Mouse (Mus musculus) kidney, embryonic 15.5 days (tissue): Measurements from ENCODE around the gene Amy2a2. TPM values are rescaled to one million over a fixed set of nuclear protein-coding genes. Genes with fewer than 3 reads are reported as not detected.
"Not testable (repeated sequence)": the region's sequence is repeated elsewhere in the genome, so short reads cannot be mapped to it uniquely, and the experiment has no call there.

Source experiments
- ATAC-seq: fragments of 200-750 bp; cut with Nextera tagmentation; replicated peaks from 2 replicates; pipeline ENCODE4 v1.8.0; 2017; ENCODE audit warnings: moderate TSS enrichment; ENCODE audit not compliant: low FRiP score
- H3K27ac ChIP-seq: fragments of 300-500 bp; sonication (generic); 2 replicates; pipeline ENCODE4 v1.5.1; 2015; ENCODE audit warnings: mild to moderate bottlenecking, inconsistent platforms
- H3K27me3 ChIP-seq: fragments of 300-500 bp; sonication (generic); 2 replicates; pipeline ENCODE4 v1.6.1; 2015; ENCODE audit warnings: inconsistent platforms
- H3K36me3 ChIP-seq: fragments of 300-500 bp; sonication (generic); 2 replicates; pipeline ENCODE4 v1.6.1; 2015; ENCODE audit warnings: inconsistent platforms
- H3K4me1 ChIP-seq: fragments of 300-500 bp; sonication (generic); 2 replicates; pipeline ENCODE4 v1.6.1; 2015; ENCODE audit warnings: inconsistent platforms
- H3K4me2 ChIP-seq: fragments of 300-500 bp; sonication (generic); 2 replicates; pipeline ENCODE4 v1.6.1; 2015; ENCODE audit warnings: moderate library complexity, mild to moderate bottlenecking, inconsistent platforms
- H3K4me3 ChIP-seq: fragments of 300-500 bp; sonication (generic); replicated peaks from 2 replicates; pipeline ENCODE4 v1.5.1; 2015; ENCODE audit warnings: mild to moderate bottlenecking, inconsistent platforms
- H3K9ac ChIP-seq: fragments of 300-500 bp; sonication (generic); 2 replicates; pipeline ENCODE4 v1.6.1; 2015; ENCODE audit warnings: mild to moderate bottlenecking, inconsistent platforms
- H3K9me3 ChIP-seq: fragments of 300-500 bp; sonication (generic); replicated peaks from 2 replicates; pipeline ENCODE4 v1.6.1; 2016; ENCODE audit warnings: inconsistent platforms
- WGBS: fragments of 180-500 bp; shearing (Covaris S2); methylation state at CpG from one replicate; pipeline ENCODE4 v1.1.7; 2015; ENCODE audit warnings: mixed read lengths; 5-methylcytosine and 5-hydroxymethylcytosine counted together
- polyA plus RNA-seq: library from polyadenylated mRNA; unstranded; fragments of >200 nt; fragmentation: Nextera tagmentation; extraction: Ambion mirVana; gene quantifications from 2 replicates; pipeline ENCODE4 v1.2.1, GENCODE M21; 2015

The Amy2a2 gene
- 0.05 TPM in 1 of 2 replicates, not detected in the other for polyA plus RNA-seq

DNA sequence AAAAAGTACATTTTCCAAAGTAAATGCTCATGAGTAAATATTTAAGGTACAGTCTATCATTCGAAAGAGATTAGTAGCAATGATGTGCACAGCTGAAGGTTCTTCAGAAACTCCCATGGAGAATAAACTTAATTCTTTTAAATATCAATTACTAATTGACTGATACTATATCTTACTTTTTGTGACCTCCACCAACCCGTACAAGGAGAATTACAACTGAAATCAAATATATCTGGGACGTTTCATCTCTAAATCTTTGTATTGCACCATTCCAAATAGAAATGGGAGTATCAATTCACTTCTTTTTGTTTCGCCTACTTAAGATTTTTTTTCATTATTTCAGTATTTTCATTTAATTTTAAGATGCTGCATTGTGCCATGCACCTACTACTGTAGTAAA, at the start of gene Amy2a2:
Amy2a2 (minus strand) TSS at position 101 of the 400 bp plus-strand sequence.
- ATAC-seq, H3K9ac ChIP-seq, H3K4me1 ChIP-seq, H3K9me3 ChIP-seq, H3K4me2 ChIP-seq, H3K27ac ChIP-seq, H3K4me3 ChIP-seq, H3K36me3 ChIP-seq, H3K27me3 ChIP-seq: not testable (repeated sequence)
- WGBS: no CpG with 5 or more reads among the region's 4 CpGs

DNA sequence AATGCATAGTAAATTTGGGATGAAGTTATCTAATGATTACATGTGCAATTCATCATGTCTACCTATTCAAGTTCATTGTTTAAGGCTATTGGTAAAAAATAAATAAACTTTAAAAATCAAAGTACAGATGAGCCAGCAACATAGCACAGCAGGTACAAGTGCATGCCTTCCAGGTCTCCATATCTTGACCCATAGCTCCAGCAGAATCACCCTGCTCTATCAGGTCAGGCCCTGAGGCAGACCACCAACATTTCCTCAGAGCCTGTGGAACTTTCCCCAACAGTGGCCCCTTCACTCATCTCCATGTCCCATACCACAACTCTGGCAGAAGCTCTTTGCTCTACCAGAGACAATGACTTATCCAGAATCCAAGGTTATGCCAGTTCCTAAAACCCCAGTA, 11.0 kb downstream of the Amy2a2 start:
- not testable (repeated sequence) for H3K27me3 ChIP-seq, H3K4me1 ChIP-seq, ATAC-seq, H3K9ac ChIP-seq, H3K27ac ChIP-seq, H3K4me2 ChIP-seq, H3K36me3 ChIP-seq, H3K4me3 ChIP-seq, H3K9me3 ChIP-seq

DNA sequence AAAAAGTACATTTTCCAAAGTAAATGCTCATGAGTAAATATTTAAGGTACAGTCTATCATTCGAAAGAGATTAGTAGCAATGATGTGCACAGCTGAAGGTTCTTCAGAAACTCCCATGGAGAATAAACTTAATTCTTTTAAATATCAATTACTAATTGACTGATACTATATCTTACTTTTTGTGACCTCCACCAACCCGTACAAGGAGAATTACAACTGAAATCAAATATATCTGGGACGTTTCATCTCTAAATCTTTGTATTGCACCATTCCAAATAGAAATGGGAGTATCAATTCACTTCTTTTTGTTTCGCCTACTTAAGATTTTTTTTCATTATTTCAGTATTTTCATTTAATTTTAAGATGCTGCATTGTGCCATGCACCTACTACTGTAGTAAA, 32.5 kb downstream of the Amy2a2 start, which contains the start of gene Amy2a3:
Amy2a3 (minus strand) TSS at position 101 of the 400 bp plus-strand sequence.
- no CpG with 5 or more reads among the region's 4 CpGs for WGBS
- H3K9me3 ChIP-seq, ATAC-seq, H3K9ac ChIP-seq, H3K36me3 ChIP-seq, H3K27me3 ChIP-seq, H3K4me1 ChIP-seq, H3K4me3 ChIP-seq, H3K27ac ChIP-seq, H3K4me2 ChIP-seq: not testable (repeated sequence)

DNA sequence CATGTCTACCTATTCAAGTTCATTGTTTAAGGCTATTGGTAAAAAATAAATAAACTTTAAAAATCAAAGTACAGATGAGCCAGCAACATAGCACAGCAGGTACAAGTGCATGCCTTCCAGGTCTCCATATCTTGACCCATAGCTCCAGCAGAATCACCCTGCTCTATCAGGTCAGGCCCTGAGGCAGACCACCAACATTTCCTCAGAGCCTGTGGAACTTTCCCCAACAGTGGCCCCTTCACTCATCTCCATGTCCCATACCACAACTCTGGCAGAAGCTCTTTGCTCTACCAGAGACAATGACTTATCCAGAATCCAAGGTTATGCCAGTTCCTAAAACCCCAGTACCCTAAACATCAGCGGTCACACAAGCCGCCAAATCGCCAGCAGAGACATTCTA, 43.5 kb downstream of the Amy2a2 start:
- not testable (repeated sequence) for H3K27me3 ChIP-seq, H3K4me2 ChIP-seq, H3K4me1 ChIP-seq, H3K9ac ChIP-seq, H3K36me3 ChIP-seq, H3K9me3 ChIP-seq, H3K4me3 ChIP-seq, ATAC-seq, H3K27ac ChIP-seq
- no CpG with 5 or more reads among the region's 3 CpGs for whole genome bisulfite sequencing

Other genes starting within 250 kb of the Amy2a2 start
- gene Amy2a5, start 97.8 kb downstream of the Amy2a2 start, polyA plus RNA-seq: 0.28 and 1.5 TPM in 2 replicates
- gene Amy2a4, start 65.2 kb downstream of the Amy2a2 start, polyA plus RNA-seq: 0.05 TPM in 1 of 2 replicates, not detected in the other
- gene Amy2a3, start 32.6 kb downstream of the Amy2a2 start, polyA plus RNA-seq: 0.05 TPM in 1 of 2 replicates, not detected in the other
- gene Amy2a1, start 175.8 kb upstream of the Amy2a2 start, polyA plus RNA-seq: 0.33 and 2.6 TPM in 2 replicates